Mouse (Mus musculus) c-Kit-negative CD71-positive TER-119-positive erythroid progenitor cells, embryonic 14.5 days (primary cell): ENCODE results near the gene Mdga1.

Experiments
- DNase-seq: peaks from one replicate; pipeline ENCODE4 v3.0.0-alpha.2; 2013; ENCODE audit warnings: low read depth, low spot score

The Mdga1 gene

DNA sequence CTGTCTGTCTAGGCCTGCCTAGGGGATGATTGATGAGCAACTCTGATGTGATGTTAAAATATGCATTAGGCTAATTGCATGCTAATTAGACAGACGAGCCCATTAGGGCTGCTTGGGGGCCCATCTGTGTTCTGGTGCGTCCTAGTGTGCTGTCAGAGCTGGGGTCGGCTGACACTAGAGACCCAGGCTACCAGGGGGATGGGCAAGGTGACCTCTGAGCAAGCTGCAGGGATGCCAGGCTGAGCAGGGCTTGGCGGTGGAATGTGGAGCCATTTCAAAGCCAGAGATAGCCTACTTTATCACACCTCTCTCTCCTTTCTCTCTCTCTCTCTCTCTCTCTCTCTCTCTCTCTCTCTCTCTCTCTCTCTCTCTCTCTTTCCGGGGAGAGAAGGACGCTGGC, 49.8 kb downstream of the Mdga1 start:
- no peak for DNase-seq

DNA sequence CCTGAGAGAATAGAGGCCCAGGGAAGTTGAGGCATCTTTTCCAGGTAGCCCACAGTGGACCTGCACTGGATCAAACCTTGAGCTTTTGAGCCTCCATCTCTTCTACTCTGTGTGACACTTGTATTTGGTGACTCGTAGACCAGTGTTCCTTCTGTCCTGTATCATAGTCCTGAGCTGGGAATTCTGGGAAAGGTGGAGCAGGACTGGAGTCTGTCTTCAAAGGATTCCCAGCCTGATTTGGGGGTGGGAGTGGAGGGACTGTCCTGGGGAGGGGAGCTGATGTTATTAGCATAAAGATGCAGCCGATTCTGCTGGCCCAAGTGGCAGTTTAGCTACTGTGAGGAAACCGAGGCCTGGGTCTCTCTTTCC, 50.4 kb downstream of the Mdga1 start:
- no peak for DNase-seq

- no peak for DNase-seq
These were observed 50.9 kb downstream of the Mdga1 start for GRCm38 (mm10) chr17:29918791-29919551.

DNA sequence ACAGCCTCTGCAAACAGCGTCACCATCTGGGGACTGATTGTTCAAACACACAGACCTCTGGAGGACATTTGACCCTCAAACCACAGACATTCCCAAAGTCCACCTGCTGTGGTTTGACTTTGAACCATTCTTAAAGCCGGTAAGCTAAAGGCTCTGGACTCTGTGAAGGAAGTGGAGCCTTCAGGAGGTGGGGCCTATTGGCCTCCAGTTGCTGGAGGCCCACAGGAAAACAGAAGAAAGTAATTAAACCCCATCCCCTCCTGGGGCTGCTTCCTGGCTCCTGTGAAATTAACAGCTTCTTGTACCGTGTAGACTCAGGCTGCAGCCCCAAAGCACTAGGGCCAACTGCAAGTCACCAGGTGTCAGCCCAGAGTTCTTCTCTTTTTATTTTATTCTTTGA, 52.9 kb downstream of the Mdga1 start:
- no peak for DNase-seq

DNA sequence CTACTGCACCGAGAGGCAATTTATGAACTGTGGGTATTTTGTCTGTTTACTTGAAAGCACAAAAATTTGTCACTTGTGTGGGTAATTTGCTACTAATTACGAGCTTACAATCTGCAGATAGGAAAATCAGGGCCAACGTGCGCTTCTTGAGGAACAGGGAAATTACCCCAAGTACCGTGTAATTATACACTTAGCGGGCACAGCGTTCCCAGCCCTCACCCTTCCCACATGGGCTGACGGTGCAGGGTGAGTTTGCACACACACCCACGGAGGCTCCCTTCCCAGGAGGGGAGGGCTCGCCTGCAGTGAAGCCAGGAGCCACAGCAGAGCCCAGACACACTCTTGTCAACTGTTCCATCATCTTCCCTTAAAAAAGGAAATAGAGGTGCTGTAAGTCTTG, 54.1 kb downstream of the Mdga1 start:
- no peak for DNase-seq

GRCm38 (mm10) chr17:29913301-29913965, 56.5 kb downstream of the Mdga1 start:
- DNase-seq = no peak

- no peak for DNase-seq
These were observed 57.2 kb downstream of the Mdga1 start for GRCm38 (mm10) chr17:29912733-29913132.

GRCm38 (mm10) chr17:29909031-29909430, 60.9 kb downstream of the Mdga1 start:
- no peak for DNase-seq

GRCm38 (mm10) chr17:29904694-29905093, 65.2 kb downstream of the Mdga1 start:
- no peak for DNase-seq

DNA sequence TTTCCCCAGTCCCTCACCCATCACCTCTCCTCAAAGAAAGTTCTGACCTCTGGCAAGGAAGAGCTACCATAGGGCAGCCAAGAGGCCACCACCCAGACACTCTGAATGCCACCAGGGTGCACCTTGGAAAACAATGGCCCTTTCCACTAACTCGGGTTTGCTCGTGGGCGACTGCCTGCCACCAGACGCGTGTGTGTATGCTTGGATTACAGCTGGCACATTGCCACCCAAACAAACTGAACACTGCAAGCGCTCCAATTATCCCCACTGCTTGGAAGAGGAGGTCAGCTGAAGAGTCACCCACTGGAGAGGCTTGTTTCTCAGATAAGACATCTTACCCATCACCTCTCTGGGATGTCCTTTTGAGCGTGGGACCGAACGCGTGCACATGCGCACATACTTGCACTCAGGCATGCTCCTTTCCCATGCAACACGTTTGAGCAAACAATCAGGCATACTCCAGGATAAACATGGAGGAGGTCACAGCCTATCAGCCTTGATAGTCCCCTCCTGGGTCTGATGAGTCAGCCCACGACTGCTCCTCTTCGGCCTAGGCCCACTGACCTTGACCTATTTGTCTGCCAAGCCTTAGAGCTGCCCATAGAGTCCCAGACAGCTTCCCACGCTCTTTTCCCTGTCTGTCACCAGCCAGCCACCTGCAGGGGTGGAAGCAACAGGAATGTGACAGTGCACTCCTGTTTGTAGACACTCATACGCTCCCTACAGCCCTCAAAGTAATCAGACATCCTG, 67.3 kb downstream of the Mdga1 start:
- DNase-seq = no peak

- no peak for DNase-seq
These were observed 69.6 kb downstream of the Mdga1 start for GRCm38 (mm10) chr17:29900289-29900688.

DNA sequence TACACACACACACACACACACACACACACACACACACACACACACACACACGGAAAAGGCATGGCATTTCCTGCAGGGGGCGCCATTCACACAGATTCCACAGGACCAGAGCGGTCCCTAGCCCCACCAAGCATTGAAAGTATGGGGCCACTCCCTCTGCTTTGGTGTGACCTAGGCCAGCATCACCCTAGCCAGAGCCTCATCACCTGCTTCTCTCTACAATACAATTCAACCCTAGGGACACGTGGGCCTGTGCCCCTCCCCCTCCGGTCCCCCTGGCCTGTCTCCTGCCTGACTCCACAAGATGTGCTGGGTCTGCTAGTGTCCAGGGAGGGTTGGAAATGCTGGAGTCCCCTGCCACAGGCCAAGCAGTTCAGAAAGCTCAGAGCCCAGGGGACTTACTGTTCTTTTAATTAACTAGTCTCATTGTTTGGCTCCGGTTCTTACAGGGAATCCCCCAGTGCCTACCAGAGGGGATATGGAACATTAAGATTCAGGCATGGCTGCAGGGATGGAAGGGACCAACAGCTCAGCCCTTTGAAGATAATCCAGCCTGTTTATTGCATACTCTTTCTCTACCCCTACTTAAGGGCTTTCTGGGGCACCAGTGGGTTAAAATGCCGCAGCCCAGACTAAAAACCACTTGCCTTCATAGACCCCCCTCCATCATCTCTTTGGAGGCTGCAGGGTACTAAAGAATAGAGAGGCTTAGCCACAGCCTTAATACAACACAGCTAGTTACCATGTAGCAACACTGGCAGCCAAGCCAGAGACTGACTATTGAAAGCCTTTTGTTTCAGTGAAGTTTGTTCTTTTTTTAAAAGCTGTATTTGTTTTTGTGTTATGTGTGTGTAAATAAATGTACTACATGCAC, 73.5 kb downstream of the Mdga1 start:
- DNase-seq = no peak

- DNase-seq = no peak
These were observed 74.3 kb downstream of the Mdga1 start for GRCm38 (mm10) chr17:29895566-29895965.

DNA sequence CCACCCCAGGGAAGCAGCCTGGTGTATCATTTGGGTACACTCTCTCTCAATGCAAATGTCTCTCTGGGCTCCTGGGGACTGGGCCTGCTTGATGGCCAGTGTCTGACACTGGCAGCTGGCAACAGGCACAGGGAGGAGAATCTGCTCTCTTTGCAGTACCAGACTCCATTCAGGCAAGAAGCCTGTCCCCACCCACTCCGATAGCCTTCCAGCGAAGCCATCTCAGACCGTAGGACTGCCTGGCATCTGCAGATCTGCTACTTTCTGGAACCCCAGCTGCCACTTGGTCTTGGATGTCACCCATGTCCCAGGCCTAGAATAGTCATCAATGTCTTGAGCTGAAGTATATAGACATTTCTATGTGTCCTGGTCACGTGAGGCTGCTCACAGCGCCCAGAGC, 74.9 kb downstream of the Mdga1 start:
- no peak for DNase-seq

- no peak for DNase-seq
These were observed 79.3 kb downstream of the Mdga1 start for GRCm38 (mm10) chr17:29890451-29891110.

- no peak for DNase-seq
These were observed 80.6 kb downstream of the Mdga1 start for GRCm38 (mm10) chr17:29888981-29889980.

DNA sequence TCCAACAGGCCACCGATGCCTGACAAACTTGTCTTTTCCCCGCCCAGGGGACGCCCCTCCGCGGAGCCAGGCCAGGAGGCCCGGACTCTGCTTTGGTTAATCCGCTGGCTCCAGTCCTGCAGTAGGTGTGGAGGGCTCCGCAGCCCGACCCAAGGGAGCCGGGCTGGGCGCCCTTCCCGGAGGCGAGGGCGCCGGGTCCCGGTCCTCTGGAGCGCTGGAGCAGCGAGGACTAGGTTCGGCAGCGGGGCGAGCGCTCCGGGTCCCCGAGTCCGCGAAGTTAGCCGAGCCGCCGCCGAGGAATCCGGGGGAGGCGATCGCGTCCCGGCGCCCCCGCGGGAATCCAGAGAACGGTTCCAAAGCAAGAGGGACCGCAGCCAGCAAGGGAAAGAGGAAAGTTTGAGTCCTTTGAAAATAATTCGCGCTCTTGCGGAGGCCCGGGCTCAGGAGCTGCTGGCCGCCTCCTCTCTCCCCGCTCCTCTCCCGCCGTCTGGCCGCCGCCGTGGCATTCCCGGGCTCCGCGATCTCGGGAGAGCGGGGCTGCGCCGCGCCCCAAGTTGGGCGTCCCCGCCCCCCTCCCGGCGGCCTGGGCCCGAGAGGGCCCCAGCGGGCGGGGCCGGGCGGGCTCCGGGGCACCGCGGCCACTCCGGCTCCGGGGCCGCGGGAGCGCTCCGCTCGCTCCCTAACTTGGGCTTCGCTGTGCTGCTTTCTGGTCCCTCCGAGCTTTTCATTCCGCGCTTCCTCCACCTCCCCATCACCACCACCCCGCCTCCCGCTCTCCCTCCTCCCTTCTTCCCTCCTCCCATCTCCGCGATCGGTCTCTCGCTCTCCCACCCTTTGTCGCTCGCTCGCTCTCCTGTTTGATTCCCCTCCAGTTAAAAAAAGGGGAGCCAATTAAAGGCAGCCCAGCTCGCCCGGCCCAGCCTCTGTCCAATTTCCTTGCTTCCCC, 81.7 kb downstream of the Mdga1 start:
- DNase-seq = no peak

DNA sequence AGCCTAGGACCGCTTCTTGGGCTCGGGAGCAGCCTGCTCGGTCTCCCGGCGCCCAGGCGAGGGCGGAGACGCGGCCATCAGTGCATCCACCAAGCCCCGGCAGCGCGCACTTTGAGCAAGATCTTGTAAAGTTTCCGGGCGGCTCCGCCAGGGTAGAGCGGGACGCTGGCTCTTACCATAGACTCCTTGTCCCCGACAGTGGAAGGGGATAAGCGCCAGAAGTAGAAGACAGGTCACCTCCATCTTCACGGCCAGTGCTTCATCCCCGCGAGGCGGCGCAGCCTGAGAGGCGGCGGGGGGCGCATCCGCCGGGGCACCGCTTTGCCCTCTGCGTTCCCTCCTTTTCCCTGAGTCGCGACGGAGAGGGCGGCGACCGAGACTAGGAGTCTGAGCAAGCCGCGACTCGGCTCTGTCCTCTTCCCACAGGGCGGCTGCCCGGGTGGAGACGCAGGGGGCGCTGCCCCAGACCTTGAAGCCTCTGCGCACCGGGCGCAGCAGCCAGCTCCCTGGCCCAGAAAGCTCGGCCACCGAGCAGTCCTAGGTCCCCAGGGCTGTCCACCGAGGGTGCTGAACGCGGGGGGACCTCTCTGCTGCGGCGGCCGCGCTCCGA, 82.5 kb downstream of the Mdga1 start:
- no peak for DNase-seq
